Mouse (Mus musculus) myocyte (in vitro differentiated cells): Measurements from ENCODE around the gene Cacng2.

Experiments used
- E2F4 ChIP-seq: IDR thresholded peaks from one replicate; pipeline ENCODE4 v1.6.1; 2011; ENCODE audit warnings: mild to moderate bottlenecking, control low read depth, moderate library complexity; ENCODE audit not compliant: insufficient read depth
- MYOD1 ChIP-seq, 3 experiments: IDR thresholded peaks; one replicate each; pipeline ENCODE4 v1.6.1; 2011; ENCODE audit warnings: control low read depth in 2 of 3, low read depth in 2 of 3, mild to moderate bottlenecking in 2 of 3, moderate library complexity in 1 of 3; ENCODE audit not compliant: insufficient read length in 2 of 3, control insufficient read depth in 1 of 3
- MYOG ChIP-seq, 3 experiments: IDR thresholded peaks; one replicate each; pipeline ENCODE4 v1.6.1; 2011; ENCODE audit warnings: control low read depth in 2 of 3, low read depth in 2 of 3, mild to moderate bottlenecking in 2 of 3; ENCODE audit not compliant: insufficient read length in 2 of 3, control insufficient read depth in 1 of 3, insufficient read depth in 1 of 3
- POLR2A ChIP-seq: IDR thresholded peaks from one replicate; pipeline ENCODE4 v1.6.1; 2011; ENCODE audit warnings: low read depth, mild to moderate bottlenecking, control low read depth, moderate library complexity; ENCODE audit not compliant: insufficient read length
- TCF12 ChIP-seq: IDR thresholded peaks from one replicate; pipeline ENCODE4 v1.6.1; 2011; ENCODE audit warnings: mild to moderate bottlenecking, control low read depth; ENCODE audit not compliant: poor library complexity, insufficient read depth, severe bottlenecking

GRCm38 (mm10) chr15:78096004-78096403, 23.8 kb downstream of the Cacng2 start:
- TF ChIP-seq E2F4, result no peak
- TF ChIP-seq POLR2A, result no peak
- no peak for TF ChIP-seq MYOD1 (IDR thresholded peaks at IDR 0.05; ENCODE audit: control insufficient read depth in 1 of 3, insufficient read length in 2 of 3, low read depth in 2 of 3)
- TF ChIP-seq MYOG (IDR thresholded peaks at IDR 0.05; ENCODE audit: control insufficient read depth in 1 of 3, insufficient read depth in 1 of 3, insufficient read length in 2 of 3, low read depth in 2 of 3), result no peak
- TF ChIP-seq TCF12, result no peak
